Mouse (Mus musculus) forebrain, embryonic 15.5 days (tissue): ENCODE data around the gene Nop16. TPM values are rescaled to one million over a fixed set of nuclear protein-coding genes. Genes with fewer than 3 reads are reported as not detected.
"Not testable (repeated sequence)": the region's sequence is repeated elsewhere in the genome, so short reads cannot be mapped to it uniquely, and the experiment has no call there.

Experiments
- ATAC-seq: fragments of 200-750 bp; cut with Nextera tagmentation; replicated peaks from 2 replicates; pipeline ENCODE4 v1.8.0; 2017; ENCODE audit warnings: mild to moderate bottlenecking, moderate TSS enrichment, moderate library complexity
- H3K27ac ChIP-seq: fragments of 300-500 bp; sonication (generic); replicated peaks from 2 replicates; pipeline ENCODE4 v1.5.1; 2015; ENCODE audit warnings: mild to moderate bottlenecking, inconsistent platforms
- H3K27me3 ChIP-seq: fragments of 300-500 bp; sonication (generic); 2 replicates; pipeline ENCODE4 v1.6.1; 2015; ENCODE audit warnings: inconsistent platforms
- H3K36me3 ChIP-seq: fragments of 300-500 bp; sonication (generic); 2 replicates; pipeline ENCODE4 v1.6.1; 2015; ENCODE audit warnings: mild to moderate bottlenecking, inconsistent platforms
- H3K4me1 ChIP-seq: fragments of 300-500 bp; sonication (generic); 2 replicates; pipeline ENCODE4 v1.6.1; 2015; ENCODE audit warnings: inconsistent platforms
- H3K4me2 ChIP-seq: fragments of 300-500 bp; sonication (generic); replicated peaks from 2 replicates; pipeline ENCODE4 v1.6.1; 2015; ENCODE audit warnings: mild to moderate bottlenecking, inconsistent platforms
- H3K4me3 ChIP-seq: fragments of 300-500 bp; sonication (generic); 2 replicates; pipeline ENCODE4 v1.5.1; 2015; ENCODE audit warnings: mild to moderate bottlenecking, inconsistent platforms
- H3K9ac ChIP-seq: fragments of 300-500 bp; sonication (generic); replicated peaks from 2 replicates; pipeline ENCODE4 v1.6.1; 2015; ENCODE audit warnings: mild to moderate bottlenecking, inconsistent platforms
- H3K9me3 ChIP-seq: fragments of 300-500 bp; sonication (generic); 2 replicates; pipeline ENCODE4 v1.6.1; 2016; ENCODE audit warnings: inconsistent platforms
- WGBS: fragments of 180-500 bp; shearing (Covaris S2); methylation state at CpG from one replicate; pipeline ENCODE4 v1.1.7; 2015; ENCODE audit warnings: mixed read lengths; 5-methylcytosine and 5-hydroxymethylcytosine counted together
- polyA plus RNA-seq: library from polyadenylated mRNA; unstranded; fragments of >200 nt; fragmentation: Nextera tagmentation; extraction: Ambion mirVana; gene quantifications from 2 replicates; pipeline ENCODE4 v1.2.1, GENCODE M21; 2015

Nop16 gene
- 57.8 and 61.8 TPM in 2 replicates for polyA plus RNA-seq

GRCm38 (mm10) chr13:54589996-54590951, at the start of gene Nop16, which contains the start of gene Higd2a:
Gene Nop16 (minus strand): TSS chr13:54590090.
Gene Higd2a (plus strand): TSS chr13:54590207.
- H3K4me3 ChIP-seq = peak within 1 kb of the TSS; percentile 96
- WGBS = under 1% methylated on average over 51 of the region's 51 CpGs
- H3K9ac ChIP-seq = peak within 1 kb of the TSS; percentile 92
- H3K9me3 ChIP-seq = no peaks in the 10 kb centered on the region
- no peaks in the 10 kb centered on the region for H3K27me3 ChIP-seq
- H3K4me1 ChIP-seq = peaks cover 32% of the 10 kb centered on the region
- H3K4me2 ChIP-seq = peak within 1 kb of the TSS; percentile 82
- ATAC-seq = peak; percentile 98
- H3K36me3 ChIP-seq = peaks cover 15% of the 10 kb centered on the region
- peak within 1 kb of the TSS; percentile 91 for H3K27ac ChIP-seq

- 95% methylated on average over 3 of the region's 3 CpGs for WGBS
- no peak overlapping the region for H3K9ac ChIP-seq
- H3K4me1 ChIP-seq = no peaks in the 10 kb centered on the region
- no peak overlapping the region for H3K4me3 ChIP-seq
- H3K36me3 ChIP-seq = peaks cover 38% of the 10 kb centered on the region
- H3K27ac ChIP-seq = no peak overlapping the region
- no peak for ATAC-seq
- H3K4me2 ChIP-seq = no peak overlapping the region
- no peaks in the 10 kb centered on the region for H3K9me3 ChIP-seq
- H3K27me3 ChIP-seq = no peaks in the 10 kb centered on the region
Measured at GRCm38 (mm10) chr13:54635011-54635410, 45.1 kb upstream of the Nop16 start.

- Histone ChIP-seq H3K4me1 (no peaks in the 10 kb centered on the region), H3K27ac (no peak overlapping the region), H3K9me3 (no peaks in the 10 kb centered on the region), H3K4me3 (no peak overlapping the region), H3K9ac (no peak overlapping the region), H3K27me3 (no peaks in the 10 kb centered on the region), H3K4me2 (no peak overlapping the region), H3K36me3 (peaks cover 21% of the 10 kb centered on the region; the same call in 1 of the 2 replicates)
- 69% methylated on average over 3 of the region's 3 CpGs for WGBS
- ATAC-seq = no peak
Measured at GRCm38 (mm10) chr13:54632731-54633277, 42.9 kb upstream of the Nop16 start.

GRCm38 (mm10) chr13:54629128-54629527, 39.2 kb upstream of the Nop16 start:
- no peaks in the 10 kb centered on the region for H3K27me3 ChIP-seq
- H3K36me3 ChIP-seq = peaks cover 10% of the 10 kb centered on the region; the same call in 1 of the 2 replicates
- no peaks in the 10 kb centered on the region for H3K9me3 ChIP-seq
- WGBS = 86% methylated on average over 4 of the region's 4 CpGs
- H3K27ac ChIP-seq = no peak overlapping the region
- ATAC-seq = no peak
- H3K9ac ChIP-seq = no peak overlapping the region
- H3K4me3 ChIP-seq = no peak overlapping the region
- H3K4me2 ChIP-seq = no peak overlapping the region
- H3K4me1 ChIP-seq = peaks cover 7% of the 10 kb centered on the region

- Histone ChIP-seq H3K4me2 (peak overlapping the region; percentile 90), H3K4me1 (peaks cover 25% of the 10 kb centered on the region), H3K9ac (peak overlapping the region; percentile 88), H3K4me3 (peak overlapping the region; percentile 82), H3K9me3 (no peaks in the 10 kb centered on the region), H3K27ac (peak overlapping the region; percentile 85), H3K27me3 (no peaks in the 10 kb centered on the region), H3K36me3 (no peaks in the 10 kb centered on the region)
- ATAC-seq = peak; percentile 71
- WGBS = under 1% methylated on average over 27 of the region's 27 CpGs
Measured at GRCm38 (mm10) chr13:54621960-54622521, 32.2 kb upstream of the Nop16 start.

GRCm38 (mm10) chr13:54621155-54621932, 31.5 kb upstream of the Nop16 start, which contains the start of gene Faf2:
Gene Faf2 (plus strand): TSS chr13:54621784.
- no peaks in the 10 kb centered on the region for H3K9me3 ChIP-seq
- no peaks in the 10 kb centered on the region for H3K36me3 ChIP-seq
- peak within 1 kb of the TSS; percentile 85 for H3K27ac ChIP-seq
- WGBS = 11% methylated on average over 44 of the region's 44 CpGs
- peak within 1 kb of the TSS; percentile 90 for H3K4me2 ChIP-seq
- H3K4me3 ChIP-seq = peak within 1 kb of the TSS; percentile 82
- ATAC-seq = peak; percentile 98
- H3K4me1 ChIP-seq = peaks cover 25% of the 10 kb centered on the region
- no peaks in the 10 kb centered on the region for H3K27me3 ChIP-seq
- H3K9ac ChIP-seq = peak within 1 kb of the TSS; percentile 88

- H3K9me3 ChIP-seq = no peaks in the 10 kb centered on the region
- no peaks in the 10 kb centered on the region for H3K36me3 ChIP-seq
- no peak overlapping the region for H3K4me3 ChIP-seq
- 0 out of 2 replicates have a peak, but pooled peaks cover 1% of the 10 kb centered on the region for H3K4me1 ChIP-seq
- H3K9ac ChIP-seq = no peak overlapping the region
- H3K27ac ChIP-seq = no peak overlapping the region
- ATAC-seq = no peak
- H3K4me2 ChIP-seq = no peak overlapping the region
- H3K27me3 ChIP-seq = no peaks in the 10 kb centered on the region
- WGBS = 68% methylated on average over 6 of the region's 6 CpGs
Measured at GRCm38 (mm10) chr13:54616998-54617397, 27.1 kb upstream of the Nop16 start.

- WGBS = 82% methylated on average over 8 of the region's 8 CpGs
- Histone ChIP-seq H3K9ac (no peak overlapping the region), H3K36me3 (no peaks in the 10 kb centered on the region), H3K4me1 (peaks cover 6% of the 10 kb centered on the region), H3K9me3 (no peaks in the 10 kb centered on the region), H3K4me3 (no peak overlapping the region), H3K4me2 (no peak overlapping the region), H3K27ac (no peak overlapping the region), H3K27me3 (no peaks in the 10 kb centered on the region)
- no peak for ATAC-seq
Measured at GRCm38 (mm10) chr13:54616307-54616706, 26.4 kb upstream of the Nop16 start.

- H3K4me2 ChIP-seq, H3K9me3 ChIP-seq, H3K36me3 ChIP-seq, H3K27ac ChIP-seq, H3K9ac ChIP-seq, H3K27me3 ChIP-seq, H3K4me3 ChIP-seq, ATAC-seq: not testable (repeated sequence)
- H3K4me1 ChIP-seq = peaks cover 29% of the 10 kb centered on the region
- WGBS = 83% methylated on average over 8 of the region's 8 CpGs
Measured at GRCm38 (mm10) chr13:54613141-54613540, 23.3 kb upstream of the Nop16 start.

- Histone ChIP-seq H3K4me3 (peak within 1 kb of the TSS; percentile 85), H3K4me1 (peaks cover 30% of the 10 kb centered on the region), H3K27ac (peak within 1 kb of the TSS; percentile 71), H3K9me3 (no peaks in the 10 kb centered on the region), H3K4me2 (peak within 1 kb of the TSS; percentile 85), H3K9ac (peak within 1 kb of the TSS; percentile 85), H3K27me3 (no peaks in the 10 kb centered on the region), H3K36me3 (no peaks in the 10 kb centered on the region)
- WGBS = under 1% methylated on average over 66 of the region's 66 CpGs
- ATAC-seq = peak; percentile 72
Measured at GRCm38 (mm10) chr13:54610972-54611754, 21.3 kb upstream of the Nop16 start, which contains the start of gene Cltb. Gene Cltb (minus strand): TSS chr13:54611344.

- ATAC-seq = peak; percentile 59
- Histone ChIP-seq H3K36me3 (no peaks in the 10 kb centered on the region), H3K4me1 (peaks cover 30% of the 10 kb centered on the region), H3K4me2 (peak overlapping the region; percentile 85), H3K9ac (peak overlapping the region; percentile 85), H3K4me3 (peak overlapping the region; percentile 85), H3K27me3 (no peaks in the 10 kb centered on the region), H3K27ac (peak overlapping the region; percentile 71), H3K9me3 (no peaks in the 10 kb centered on the region)
- 13% methylated on average over 13 of the region's 13 CpGs for WGBS
Measured at GRCm38 (mm10) chr13:54610613-54610971, 20.7 kb upstream of the Nop16 start.
